Mouse (Mus musculus): ENCODE data around the gene Cd69. TPM values are rescaled to one million over a fixed set of nuclear protein-coding genes. Genes with fewer than 3 reads are reported as not detected.

Gene Cd69
- total and polyA plus RNA-seq, 2 experiments from 2014 or later = not detected

DNA sequence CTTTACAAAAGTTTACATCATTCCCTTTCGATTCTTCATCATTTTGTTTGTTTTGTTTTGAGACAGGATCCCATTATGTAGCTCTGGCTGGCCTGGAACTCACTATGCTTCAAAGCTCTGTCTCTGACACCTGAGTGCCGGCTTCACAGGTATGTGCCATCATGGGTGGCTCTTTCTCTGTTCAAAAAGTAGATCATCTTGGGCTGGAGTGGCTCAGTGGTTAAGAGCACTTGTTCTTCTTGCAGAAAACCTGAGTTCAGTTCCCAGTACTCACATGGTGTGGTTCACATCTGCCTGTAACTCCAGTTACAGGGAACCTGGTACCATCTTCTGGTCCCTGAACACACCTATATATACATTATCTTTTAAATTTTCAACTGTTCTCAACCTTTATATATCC, 50.2 kb downstream of the Cd69 start:
- no peak for DNase-seq (ENCODE audit: low spot score)
- H3K9ac ChIP-seq (replicated peaks; ENCODE audit: low read length) = no peak overlapping the region
- no peak overlapping the region for H3K4me3 ChIP-seq (ENCODE audit: low read length)
- no peak overlapping the region for H3K4me2 ChIP-seq (ENCODE audit: low read depth, low read length)
- H3K27ac ChIP-seq = no peak overlapping the region
- H3K27me3 ChIP-seq (ENCODE audit: insufficient read depth, low read length) = no peaks in the 10 kb centered on the region
- H3K9me3 ChIP-seq (ENCODE audit: low read length) = no peaks in the 10 kb centered on the region
- ATAC-seq = no peak
- H3K4me1 ChIP-seq (ENCODE audit: insufficient read depth, low read length) = no peaks in the 10 kb centered on the region
- 79% methylated on average over 2 of the region's 2 CpGs for WGBS
- no peak for TF ChIP-seq CTCF (IDR thresholded peaks at IDR 0.05; ENCODE audit: low read depth)
- no peaks in the 10 kb centered on the region for H3K36me3 ChIP-seq (ENCODE audit: insufficient read depth, low read length)

DNA sequence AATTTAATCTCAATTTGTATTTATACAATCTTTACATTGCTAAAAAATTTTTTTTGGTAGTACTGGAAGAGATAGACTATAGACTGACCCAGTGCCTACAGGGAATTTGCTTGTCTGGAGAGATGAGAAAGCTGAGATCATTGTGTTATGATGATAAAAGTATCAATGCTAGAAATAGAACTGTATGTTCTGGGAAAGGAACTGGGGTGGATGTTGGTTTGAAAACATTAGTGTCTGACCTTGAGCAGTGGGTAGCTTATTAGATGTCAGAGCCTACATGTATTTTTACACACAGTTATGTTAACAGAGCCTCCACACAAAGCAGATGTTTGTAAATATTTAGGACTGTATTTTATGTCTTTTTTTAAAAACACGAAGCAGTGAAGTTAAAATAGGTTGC, 51.1 kb downstream of the Cd69 start:
- WGBS = 75% methylated on average over 1 of the region's 1 CpGs
- DNase-seq (ENCODE audit: low spot score) (no peak), ATAC-seq (no peak)
- TF ChIP-seq CTCF (IDR thresholded peaks at IDR 0.05; ENCODE audit: low read depth) = no peak
- Histone ChIP-seq H3K4me3 (ENCODE audit: low read length) (no peak overlapping the region), H3K4me1 (ENCODE audit: insufficient read depth, low read length) (no peaks in the 10 kb centered on the region), H3K27me3 (ENCODE audit: insufficient read depth, low read length) (no peaks in the 10 kb centered on the region), H3K9ac (replicated peaks; ENCODE audit: low read length) (no peak overlapping the region), H3K36me3 (ENCODE audit: insufficient read depth, low read length) (no peaks in the 10 kb centered on the region), H3K27ac (no peak overlapping the region), H3K4me2 (ENCODE audit: low read depth, low read length) (no peak overlapping the region), H3K9me3 (ENCODE audit: low read length) (no peaks in the 10 kb centered on the region)

DNA sequence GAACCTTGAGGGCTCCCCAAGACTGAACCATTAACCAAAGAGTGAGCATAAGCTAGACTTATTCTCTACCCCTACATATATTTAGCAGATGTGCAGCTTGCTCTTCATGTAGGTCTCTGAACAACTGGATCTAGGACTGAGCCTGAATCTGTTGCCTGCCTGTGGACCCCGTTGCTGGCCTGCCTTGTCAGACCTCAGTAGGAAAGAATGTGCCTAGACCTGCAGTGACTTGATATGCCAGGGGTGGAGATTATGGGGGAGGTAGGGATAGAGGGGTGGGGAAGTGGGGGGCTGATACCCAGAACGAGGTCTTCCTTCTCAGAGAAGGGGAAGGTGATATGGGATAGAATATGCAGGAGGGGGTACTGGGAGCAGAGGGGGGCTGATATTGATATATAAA, 51.6 kb downstream of the Cd69 start:
- no peak for TF ChIP-seq CTCF (IDR thresholded peaks at IDR 0.05; ENCODE audit: low read depth)
- Histone ChIP-seq H3K4me2 (ENCODE audit: low read depth, low read length) (no peak overlapping the region), H3K9me3 (ENCODE audit: low read length) (no peaks in the 10 kb centered on the region), H3K36me3 (ENCODE audit: insufficient read depth, low read length) (no peaks in the 10 kb centered on the region), H3K27me3 (ENCODE audit: insufficient read depth, low read length) (no peaks in the 10 kb centered on the region), H3K4me3 (ENCODE audit: low read length) (no peak overlapping the region), H3K4me1 (ENCODE audit: insufficient read depth, low read length) (no peaks in the 10 kb centered on the region), H3K27ac (no peak overlapping the region), H3K9ac (replicated peaks; ENCODE audit: low read length) (no peak overlapping the region)
- ATAC-seq = no peak
- DNase-seq (ENCODE audit: low spot score) = no peak
- 72% methylated on average over 2 of the region's 2 CpGs for WGBS

DNA sequence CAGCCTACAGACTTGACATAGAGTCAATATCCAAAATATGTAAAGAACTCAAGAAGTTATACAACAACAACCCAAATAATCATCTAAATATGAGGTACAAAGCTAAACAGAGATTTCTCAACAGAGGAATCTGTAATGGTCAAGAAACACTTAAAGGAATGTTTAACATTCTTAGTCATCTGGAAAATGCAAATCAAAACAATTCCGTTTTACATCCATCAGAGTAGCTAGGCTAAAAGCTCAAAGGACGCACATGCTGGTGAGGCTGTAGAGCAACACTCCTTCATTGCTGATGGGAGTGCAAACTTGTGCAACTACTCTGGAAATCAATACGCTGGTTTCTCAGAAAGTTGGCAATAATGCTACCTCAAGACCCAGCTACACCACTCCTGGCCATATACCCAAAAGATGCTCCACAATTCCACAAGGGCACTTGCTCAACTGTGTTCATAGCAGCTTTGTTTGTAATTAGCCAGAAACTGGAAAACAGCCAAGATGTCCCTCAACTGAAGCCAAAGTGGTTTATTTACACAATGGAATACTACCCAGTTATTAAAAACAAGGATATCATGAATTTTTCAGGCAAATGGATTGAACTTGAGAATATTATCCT, 52.9 kb downstream of the Cd69 start:
- WGBS = 85% methylated on average over 3 of the region's 3 CpGs
- no peak overlapping the region for H3K4me2 ChIP-seq (ENCODE audit: low read depth, low read length)
- no peak overlapping the region for H3K27ac ChIP-seq
- TF ChIP-seq CTCF (IDR thresholded peaks at IDR 0.05; ENCODE audit: low read depth) = no peak
- ATAC-seq (no peak), DNase-seq (ENCODE audit: low spot score) (no peak)
- no peaks in the 10 kb centered on the region for H3K4me1 ChIP-seq (ENCODE audit: insufficient read depth, low read length)
- H3K9ac ChIP-seq (replicated peaks; ENCODE audit: low read length) = no peak overlapping the region
- H3K4me3 ChIP-seq (ENCODE audit: low read length) = no peak overlapping the region
- H3K27me3 ChIP-seq (ENCODE audit: insufficient read depth, low read length) = no peaks in the 10 kb centered on the region
- no peaks in the 10 kb centered on the region for H3K9me3 ChIP-seq (ENCODE audit: low read length)
- no peaks in the 10 kb centered on the region for H3K36me3 ChIP-seq (ENCODE audit: insufficient read depth, low read length)

DNA sequence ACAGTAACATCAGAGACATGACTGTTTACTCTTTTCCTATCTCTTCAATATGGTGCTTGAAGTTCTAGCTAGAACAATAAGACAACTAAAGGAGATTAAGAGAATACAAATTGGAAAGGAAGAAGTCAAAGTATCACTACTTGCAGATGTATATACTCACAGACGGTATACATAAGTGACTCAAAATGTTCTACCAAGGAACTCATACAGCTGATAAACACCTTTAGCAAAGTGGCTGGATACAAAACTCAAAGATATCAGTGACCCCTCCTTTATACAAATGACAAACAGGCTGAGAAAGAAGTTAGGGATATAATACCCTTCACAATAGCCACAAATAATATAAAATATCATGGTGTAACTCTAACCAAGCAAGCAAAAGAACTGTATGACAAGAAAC, 54.2 kb downstream of the Cd69 start:
- ATAC-seq (no peak), DNase-seq (ENCODE audit: low spot score) (no peak)

DNA sequence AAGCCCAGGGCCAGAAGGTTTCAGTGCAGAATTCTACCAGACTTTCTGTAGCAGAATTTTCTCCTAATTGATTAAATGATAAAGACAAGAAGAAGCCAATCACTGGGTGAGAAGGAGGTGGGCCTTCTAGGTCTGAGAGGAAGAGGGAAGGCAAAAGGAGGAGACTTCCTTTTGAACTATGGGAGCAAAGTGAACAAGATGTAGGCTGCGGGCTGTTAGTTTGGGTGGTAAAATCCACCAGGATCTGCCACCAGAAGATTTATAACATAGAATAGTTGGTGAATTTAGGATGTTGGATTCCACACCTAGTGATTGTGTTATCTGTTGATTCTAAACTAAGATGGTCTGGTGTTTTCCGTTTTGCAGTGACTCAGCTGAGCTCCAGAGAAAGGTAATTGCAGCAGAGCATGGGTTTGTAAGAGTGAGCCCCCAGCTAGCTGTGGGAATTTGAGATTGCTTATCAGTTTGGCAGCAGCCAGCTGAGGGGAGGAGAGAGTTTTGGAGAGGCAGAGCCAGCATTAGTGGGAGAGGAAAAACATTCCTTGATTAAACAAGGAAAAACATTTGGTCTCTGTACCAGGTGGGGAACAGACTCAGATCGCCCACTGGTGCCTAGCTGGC, 55.2 kb downstream of the Cd69 start:
- DNase-seq (ENCODE audit: low spot score) (no peak), ATAC-seq (no peak)
- H3K27ac ChIP-seq = no peak overlapping the region
- H3K9me3 ChIP-seq (ENCODE audit: low read length) = no peaks in the 10 kb centered on the region
- WGBS = 87% methylated on average over 3 of the region's 3 CpGs
- H3K4me3 ChIP-seq (ENCODE audit: low read length) = no peak overlapping the region
- H3K27me3 ChIP-seq (ENCODE audit: insufficient read depth, low read length) = no peaks in the 10 kb centered on the region
- H3K36me3 ChIP-seq (ENCODE audit: insufficient read depth, low read length) = no peaks in the 10 kb centered on the region
- H3K4me2 ChIP-seq (ENCODE audit: low read depth, low read length) = no peak overlapping the region
- H3K9ac ChIP-seq (replicated peaks; ENCODE audit: low read length) = no peak overlapping the region
- TF ChIP-seq CTCF (IDR thresholded peaks at IDR 0.05; ENCODE audit: low read depth) = no peak
- H3K4me1 ChIP-seq (ENCODE audit: insufficient read depth, low read length) = no peaks in the 10 kb centered on the region

More for the DNA sequence above, 54.2 kb downstream of the Cd69 start:
- TF ChIP-seq CTCF (IDR thresholded peaks at IDR 0.05; ENCODE audit: low read depth) = no peak
- Histone ChIP-seq H3K36me3 (ENCODE audit: insufficient read depth, low read length) (no peaks in the 10 kb centered on the region), H3K27ac (no peak overlapping the region), H3K9me3 (ENCODE audit: low read length) (no peaks in the 10 kb centered on the region), H3K4me1 (ENCODE audit: insufficient read depth, low read length) (no peaks in the 10 kb centered on the region), H3K9ac (replicated peaks; ENCODE audit: low read length) (no peak overlapping the region), H3K4me3 (ENCODE audit: low read length) (no peak overlapping the region), H3K27me3 (ENCODE audit: insufficient read depth, low read length) (no peaks in the 10 kb centered on the region), H3K4me2 (ENCODE audit: low read depth, low read length) (no peak overlapping the region)
- WGBS = 97% methylated on average over 1 of the region's 1 CpGs

DNA sequence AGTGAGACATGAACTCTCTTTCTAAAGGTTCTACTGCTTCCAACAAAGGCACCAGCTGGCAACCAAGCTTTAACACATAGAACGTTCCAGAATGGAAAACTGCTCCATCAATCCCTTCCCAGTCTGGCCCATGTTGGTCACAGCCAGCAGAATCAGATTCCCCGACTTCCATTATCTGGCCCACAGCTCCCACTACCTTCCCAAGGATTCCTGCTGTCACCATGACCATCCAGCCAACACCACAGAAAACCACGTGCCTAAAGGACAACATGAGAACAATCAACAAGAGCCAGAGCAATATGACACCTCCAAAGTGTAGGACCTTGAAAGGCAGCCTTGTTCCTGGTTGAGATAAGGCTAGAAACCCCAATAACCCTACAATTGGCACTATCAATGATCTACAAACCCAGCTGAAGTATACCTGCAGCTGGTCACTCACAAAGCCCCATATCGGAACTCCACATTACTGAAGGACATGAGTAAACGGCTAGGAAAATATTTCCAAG, 57.0 kb downstream of the Cd69 start:
- H3K4me1 ChIP-seq (ENCODE audit: insufficient read depth, low read length) = no peaks in the 10 kb centered on the region
- ATAC-seq (no peak), DNase-seq (ENCODE audit: low spot score) (no peak)
- no peaks in the 10 kb centered on the region for H3K27me3 ChIP-seq (ENCODE audit: insufficient read depth, low read length)
- H3K27ac ChIP-seq = no peak overlapping the region
- TF ChIP-seq CTCF (IDR thresholded peaks at IDR 0.05; ENCODE audit: low read depth) = no peak
- no peaks in the 10 kb centered on the region for H3K36me3 ChIP-seq (ENCODE audit: insufficient read depth, low read length)
- H3K4me2 ChIP-seq (ENCODE audit: low read depth, low read length) = no peak overlapping the region
- H3K9me3 ChIP-seq (ENCODE audit: low read length) = no peaks in the 10 kb centered on the region
- 85% methylated on average over 5 of the region's 5 CpGs for WGBS
- H3K9ac ChIP-seq (replicated peaks; ENCODE audit: low read length) = no peak overlapping the region
- H3K4me3 ChIP-seq (ENCODE audit: low read length) = no peak overlapping the region

Other genes starting within 250 kb of the Cd69 start
- not detected in 2 replicates for gene Klrb1f, start 229.5 kb downstream of the Cd69 start, total RNA-seq (2014; rRNA removed)
- gene Klrb1f, start 229.5 kb downstream of the Cd69 start, polyA plus RNA-seq (2015; fragmentation: Nextera tagmentation; extraction: Ambion mirVana) = 0.24 and 0.40 TPM in 2 replicates
- gene Clec2e, start 174.5 kb downstream of the Cd69 start, total RNA-seq (2014; rRNA removed) = not detected in 2 replicates
- not detected in 2 replicates for gene Clec2e, start 174.5 kb downstream of the Cd69 start, polyA plus RNA-seq (2015; fragmentation: Nextera tagmentation; extraction: Ambion mirVana)
- 10.0 and 10.5 TPM in 2 replicates for gene Clec2d, start 94.8 kb downstream of the Cd69 start, total RNA-seq (2014; rRNA removed)
- gene Clec2d, start 94.8 kb downstream of the Cd69 start, polyA plus RNA-seq (2015; fragmentation: Nextera tagmentation; extraction: Ambion mirVana) = 0.24 TPM in 1 of 2 replicates, not detected in the other
- gene 4922502D21Rik, start 56.4 kb upstream of the Cd69 start, total RNA-seq (2014; rRNA removed) = not detected in 2 replicates
- gene 4922502D21Rik, start 56.4 kb upstream of the Cd69 start, polyA plus RNA-seq (2015; fragmentation: Nextera tagmentation; extraction: Ambion mirVana) = not detected in 2 replicates
- gene Clec12a, start 67.3 kb upstream of the Cd69 start, total RNA-seq (2014; rRNA removed) = not detected in 2 replicates
- gene Clec12a, start 67.3 kb upstream of the Cd69 start, polyA plus RNA-seq (2015; fragmentation: Nextera tagmentation; extraction: Ambion mirVana) = 0.33 and 0.52 TPM in 2 replicates
- gene Clec12b, start 110.4 kb upstream of the Cd69 start, total RNA-seq (2014; rRNA removed) = 0.29 and 0.42 TPM in 2 replicates
- gene Clec12b, start 110.4 kb upstream of the Cd69 start, polyA plus RNA-seq (2015; fragmentation: Nextera tagmentation; extraction: Ambion mirVana) = 0.49 TPM in 2 replicates
- under 0.01 TPM in 1 of 2 replicates, not detected in the other for gene Clec1b, start 121.9 kb upstream of the Cd69 start, total RNA-seq (2014; rRNA removed)
- 0.38 and 0.47 TPM in 2 replicates for gene Clec1b, start 121.9 kb upstream of the Cd69 start, polyA plus RNA-seq (2015; fragmentation: Nextera tagmentation; extraction: Ambion mirVana)
- not detected in 2 replicates for gene Clec9a, start 133.4 kb upstream of the Cd69 start, total RNA-seq (2014; rRNA removed)
- 0.04 and 0.14 TPM in 2 replicates for gene Clec9a, start 133.4 kb upstream of the Cd69 start, polyA plus RNA-seq (2015; fragmentation: Nextera tagmentation; extraction: Ambion mirVana)
- gene Clec1a, start 176.6 kb upstream of the Cd69 start, total RNA-seq (2014; rRNA removed) = 0.86 and 5.2 TPM in 2 replicates
- gene Clec1a, start 176.6 kb upstream of the Cd69 start, polyA plus RNA-seq (2015; fragmentation: Nextera tagmentation; extraction: Ambion mirVana) = 2.4 and 3.4 TPM in 2 replicates
- gene Olr1, start 231.7 kb upstream of the Cd69 start, total RNA-seq (2014; rRNA removed) = not detected in 2 replicates
- gene Olr1, start 231.7 kb upstream of the Cd69 start, polyA plus RNA-seq (2015; fragmentation: Nextera tagmentation; extraction: Ambion mirVana) = 0.09 TPM in 1 of 2 replicates, not detected in the other
- gene Tmem52b, start 237.1 kb upstream of the Cd69 start, total RNA-seq (2014; rRNA removed) = 0.05 TPM in 1 of 2 replicates, not detected in the other
- gene Tmem52b, start 237.1 kb upstream of the Cd69 start, polyA plus RNA-seq (2015; fragmentation: Nextera tagmentation; extraction: Ambion mirVana) = not detected in 2 replicates